In the genomic region with DNA sequence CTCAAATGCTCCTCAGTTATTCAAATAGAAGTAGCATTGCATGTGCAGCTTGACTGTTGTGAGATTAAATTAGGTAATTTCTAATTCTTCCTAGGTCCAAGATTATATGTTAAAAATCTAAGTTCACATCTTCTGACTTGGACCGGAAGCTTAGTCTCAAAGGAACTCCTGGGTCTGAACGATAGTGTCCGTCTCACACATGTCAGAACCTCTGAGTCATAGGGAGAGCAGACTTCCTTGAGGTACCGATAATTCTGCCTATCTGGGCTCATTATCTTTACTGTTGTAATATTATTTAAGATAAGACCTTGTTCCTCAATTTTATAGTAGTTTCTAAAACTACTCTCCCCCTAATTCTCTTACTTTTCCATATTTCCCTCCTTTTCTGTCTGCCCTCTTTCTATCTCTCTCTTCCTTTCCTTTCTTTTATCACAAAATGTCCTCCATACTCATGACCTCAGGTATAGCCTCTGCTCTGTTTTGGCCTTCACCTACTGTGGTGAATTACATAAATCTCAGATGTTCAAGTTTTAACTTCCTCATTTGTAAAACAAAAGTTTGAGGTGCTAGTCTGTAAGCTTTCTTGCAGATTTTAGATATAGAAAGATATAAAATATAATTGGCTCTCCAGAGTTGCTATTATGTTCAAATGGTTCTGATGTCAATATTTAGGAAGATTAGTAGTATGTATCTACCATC, we compare ENCODE assay signal across 2 mouse cellular contexts.
TF ChIP-seq lines count a peak whose summit lies in the region.

No protein-coding gene starts in this region.

TF ChIP-seq in CH12.LX, 34 proteins besides CTCF, POLR2A, EP300 and RAD21:
- no peak for TF ChIP-seq ETS1 (conservative IDR thresholded peaks at IDR 0.05; ENCODE audit: low read depth, low read length)
- no peak for TF ChIP-seq TBP (conservative IDR thresholded peaks at IDR 0.05; ENCODE audit: low read depth, low read length)
- TF ChIP-seq MEF2A (IDR thresholded peaks at IDR 0.05; ENCODE audit: borderline replicate concordance, low read depth, low read length): no peak
- TF ChIP-seq MAZ (IDR thresholded peaks at IDR 0.05; ENCODE audit: low read depth, low read length): no peak
- no peak for TF ChIP-seq JUND (conservative IDR thresholded peaks at IDR 0.05; ENCODE audit: low read depth, low read length)
- no peak for TF ChIP-seq ELF1 (IDR thresholded peaks at IDR 0.05; ENCODE audit: low read depth, low read length)
- TF ChIP-seq ZC3H11A (IDR thresholded peaks at IDR 0.05; ENCODE audit: low read depth, low read length): no peak
- no peak for TF ChIP-seq BHLHE40 (IDR thresholded peaks at IDR 0.05; ENCODE audit: low read depth, low read length)
- TF ChIP-seq IRF4 (IDR thresholded peaks at IDR 0.05; ENCODE audit: low read depth, low read length): no peak
- TF ChIP-seq MYC (IDR thresholded peaks at IDR 0.05; ENCODE audit: low read depth, low read length): no peak
- no peak for TF ChIP-seq CHD2 (IDR thresholded peaks at IDR 0.05; ENCODE audit: low read length)
- TF ChIP-seq TCF12 (IDR thresholded peaks at IDR 0.05; ENCODE audit: low read depth, low read length): no peak

TF ChIP-seq in MEL, 35 proteins besides CTCF, POLR2A, EP300 and RAD21:
- TF ChIP-seq POLR2AphosphoS5 (IDR thresholded peaks at IDR 0.05; ENCODE audit: borderline replicate concordance, low read depth, low read length) (no peak), UBTF (IDR thresholded peaks at IDR 0.05; ENCODE audit: borderline replicate concordance, insufficient read depth, low read depth, low read length) (no peak)
